9 mouse cellular contexts compared by ENCODE assay signal in genomic region chr4:62517538-62518415, GRCm38 (mm10). TPM values are rescaled to one million over a fixed set of nuclear protein-coding genes. Genes with fewer than 3 reads are reported as not detected.
DNase-seq lines count a peak whose midpoint lies in the region; ATAC-seq lines count a peak whose summit lies in the region.
"Had no signal": no experiment of that assay in that cellular context is flagged by ENCODE, and none has a peak within 500 bp of the region (broad histone marks: within the 10 kb centered on the region; RNA-seq: fewer than 3 reads in every experiment).

No protein-coding gene starts in this region.

- no peaks in the 10 kb centered on the region for H3K27me3 ChIP-seq in heart, embryonic 15.5 days
- no peaks in the 10 kb centered on the region for H3K27me3 ChIP-seq in embryonic facial prominence, embryonic 13.5 days
- no peaks in the 10 kb centered on the region for H3K27me3 ChIP-seq in limb, embryonic 15.5 days

- H3K9me3 ChIP-seq in heart, embryonic 15.5 days (replicated peaks), result no peaks in the 10 kb centered on the region
- H3K9me3 ChIP-seq in embryonic facial prominence, embryonic 13.5 days, result no peaks in the 10 kb centered on the region
- H3K9me3 ChIP-seq in limb, embryonic 15.5 days, result no peaks in the 10 kb centered on the region

- peak overlapping the region; percentile 68; the same call in 1 of the 2 replicates for H3K27ac ChIP-seq in heart, embryonic 15.5 days
- 0 out of 2 replicates have a peak overlapping the region, but pooled peaks have one; percentile 35 for H3K27ac ChIP-seq in embryonic facial prominence, embryonic 13.5 days
- H3K27ac ChIP-seq in limb, embryonic 15.5 days, result peak overlapping the region; percentile 91

- ATAC-seq in heart, embryonic 15.5 days (replicated peaks; ENCODE audit: insufficient number of reproducible peaks, insufficient read depth, low FRiP score, low read depth), result no peak
- peak; percentile 15 for ATAC-seq in CD4-positive, CD25-positive, alpha-beta regulatory T cell, adult 4 months
- ATAC-seq in embryonic facial prominence, embryonic 13.5 days (ENCODE audit: insufficient number of reproducible peaks, insufficient read depth, low FRiP score, low TSS enrichment, low read depth), result no peak
- no peak for ATAC-seq in limb, embryonic 15.5 days (ENCODE audit: insufficient number of reproducible peaks, low FRiP score, low TSS enrichment, low read depth)

- H3K4me3 ChIP-seq in heart, embryonic 15.5 days, result peak overlapping the region; percentile 72; the same call in 1 of the 2 replicates
- peak overlapping the region; percentile 80 for H3K4me3 ChIP-seq in embryonic facial prominence, embryonic 13.5 days
- H3K4me3 ChIP-seq in limb, embryonic 15.5 days, result peak overlapping the region; percentile 80

- peaks cover 46% of the 10 kb centered on the region for H3K4me1 ChIP-seq in heart, embryonic 15.5 days (replicated peaks)
- H3K4me1 ChIP-seq in embryonic facial prominence, embryonic 13.5 days, result peaks cover 50% of the 10 kb centered on the region
- H3K4me1 ChIP-seq in limb, embryonic 15.5 days, result peaks cover 39% of the 10 kb centered on the region

- no peak overlapping the region for H3K9ac ChIP-seq in heart, embryonic 15.5 days
- peak overlapping the region; percentile 85 for H3K9ac ChIP-seq in embryonic facial prominence, embryonic 13.5 days
- no peak overlapping the region for H3K9ac ChIP-seq in limb, embryonic 15.5 days

- peak overlapping the region; percentile 85 for H3K4me2 ChIP-seq in heart, embryonic 15.5 days
- H3K4me2 ChIP-seq in embryonic facial prominence, embryonic 13.5 days, result peak overlapping the region; percentile 82
- peak overlapping the region; percentile 65 for H3K4me2 ChIP-seq in limb, embryonic 15.5 days

- WGBS in heart, embryonic 15.5 days, result 71% methylated on average over 10 of the region's 10 CpGs
- WGBS in embryonic facial prominence, embryonic 13.5 days, result 44% methylated on average over 10 of the region's 10 CpGs
- 50% methylated on average over 10 of the region's 10 CpGs for WGBS in limb, embryonic 15.5 days

- no peak for DNase-seq in heart, adult 9 months (ENCODE audit: low spot score in 2 of 2)
- no peak for DNase-seq in urinary bladder, postnatal 36 days (ENCODE audit: low spot score in 2 of 2)
- no peak for DNase-seq in left cerebral cortex, adult 8-10 months (ENCODE audit: low spot score in 2 of 2)
- DNase-seq in urinary bladder, adult 18-20 months (ENCODE audit: low spot score in 2 of 2), result no peak

- peaks cover 8% of the 10 kb centered on the region; the same call in 1 of the 2 replicates for H3K36me3 ChIP-seq in heart, embryonic 15.5 days
- peaks cover 21% of the 10 kb centered on the region for H3K36me3 ChIP-seq in embryonic facial prominence, embryonic 13.5 days
- peaks cover 17% of the 10 kb centered on the region for H3K36me3 ChIP-seq in limb, embryonic 15.5 days

RNA-seq across cellular contexts. Expression of gene Alad, which starts 1.9 kb away (rescaled TPM):
- 56.0 and 65.4 TPM in 2 replicates for polyA plus RNA-seq in heart, embryonic 15.5 days (2015; fragmentation: Nextera tagmentation; extraction: Ambion mirVana)
- 10 to 100 TPM; 57.8 to 78.7 TPM for polyA plus RNA-seq in CD4-positive, CD25-positive, alpha-beta regulatory T cell, adult 4 months (2017; shearing (Covaris generic))
- 67.5 and 69.8 TPM in 2 replicates for polyA plus RNA-seq in embryonic facial prominence, embryonic 13.5 days (2015; fragmentation: Nextera tagmentation; extraction: Ambion mirVana)
- 75.8 and 86.5 TPM in 2 replicates for polyA plus RNA-seq in limb, embryonic 15.5 days (2015; fragmentation: Nextera tagmentation; extraction: Ambion mirVana)
- 10 to 100 TPM; 35.5 to 39.6 (median 36.9) TPM for total RNA-seq in left cerebral cortex, adult 8-10 months (2022)

RNA-seq across cellular contexts. Expression of gene Pole3, which starts 7.1 kb away (rescaled TPM):
- 43.1 and 53.9 TPM in 2 replicates for polyA plus RNA-seq in heart, embryonic 15.5 days (2015; fragmentation: Nextera tagmentation; extraction: Ambion mirVana)
- 10 to 100 TPM; 27.5 to 27.7 TPM for polyA plus RNA-seq in CD4-positive, CD25-positive, alpha-beta regulatory T cell, adult 4 months (2017; shearing (Covaris generic))
- polyA plus RNA-seq in embryonic facial prominence, embryonic 13.5 days (2015; fragmentation: Nextera tagmentation; extraction: Ambion mirVana), result 94.5 and 99.0 TPM in 2 replicates
- polyA plus RNA-seq in limb, embryonic 15.5 days (2015; fragmentation: Nextera tagmentation; extraction: Ambion mirVana), result 82.1 and 82.9 TPM in 2 replicates
- total RNA-seq in left cerebral cortex, adult 8-10 months (2022), result 10 to 100 TPM; 27.6 to 29.5 (median 28.3) TPM

RNA-seq across cellular contexts. Expression of gene 4933430I17Rik, which starts 7.4 kb away (rescaled TPM):
- 0.20 and 0.37 TPM in 2 replicates for polyA plus RNA-seq in heart, embryonic 15.5 days (2015; fragmentation: Nextera tagmentation; extraction: Ambion mirVana)
- not detected for polyA plus RNA-seq in CD4-positive, CD25-positive, alpha-beta regulatory T cell, adult 4 months (2017; shearing (Covaris generic))
- polyA plus RNA-seq in embryonic facial prominence, embryonic 13.5 days (2015; fragmentation: Nextera tagmentation; extraction: Ambion mirVana), result 0.39 and 0.49 TPM in 2 replicates
- polyA plus RNA-seq in limb, embryonic 15.5 days (2015; fragmentation: Nextera tagmentation; extraction: Ambion mirVana), result 0.35 and 0.37 TPM in 2 replicates
- total RNA-seq in left cerebral cortex, adult 8-10 months (2022), result under 1 TPM; 0.35 to 0.73 (median 0.44) TPM

RNA-seq across cellular contexts. Expression of gene Hdhd3, which starts 14.5 kb away (rescaled TPM):
- polyA plus RNA-seq in heart, embryonic 15.5 days (2015; fragmentation: Nextera tagmentation; extraction: Ambion mirVana), result 7.6 and 10.8 TPM in 2 replicates
- 1 to 10 TPM in 1 of 2 experiments, under 1 TPM in 1; 0.81 to 1.3 TPM for polyA plus RNA-seq in CD4-positive, CD25-positive, alpha-beta regulatory T cell, adult 4 months (2017; shearing (Covaris generic))
- polyA plus RNA-seq in embryonic facial prominence, embryonic 13.5 days (2015; fragmentation: Nextera tagmentation; extraction: Ambion mirVana), result 11.2 and 11.7 TPM in 2 replicates
- 13.9 and 14.7 TPM in 2 replicates for polyA plus RNA-seq in limb, embryonic 15.5 days (2015; fragmentation: Nextera tagmentation; extraction: Ambion mirVana)
- 1 to 10 TPM; 7.8 to 9.6 (median 9.5) TPM for total RNA-seq in left cerebral cortex, adult 8-10 months (2022)
- total RNA-seq: megakaryocyte, adult 5-6 weeks had no signal

RNA-seq across cellular contexts. Expression of gene Bspry, which starts 37.9 kb away (rescaled TPM):
- polyA plus RNA-seq in heart, embryonic 15.5 days (2015; fragmentation: Nextera tagmentation; extraction: Ambion mirVana), result 1.4 and 4.4 TPM in 2 replicates
- 1 to 10 TPM in 1 of 2 experiments, under 1 TPM in 1; 0.73 to 1.5 TPM for polyA plus RNA-seq in CD4-positive, CD25-positive, alpha-beta regulatory T cell, adult 4 months (2017; shearing (Covaris generic))
- polyA plus RNA-seq in embryonic facial prominence, embryonic 13.5 days (2015; fragmentation: Nextera tagmentation; extraction: Ambion mirVana), result 5.4 and 5.5 TPM in 2 replicates
- 15.3 and 19.4 TPM in 2 replicates for polyA plus RNA-seq in limb, embryonic 15.5 days (2015; fragmentation: Nextera tagmentation; extraction: Ambion mirVana)
- total RNA-seq in left cerebral cortex, adult 8-10 months (2022), result under 1 TPM in 3 of 4 experiments, not detected in 1; 0.32 to 0.61 (median 0.41) TPM

Comparison
In these comparisons a context has a peak if more than half of its experiments do, and no peak if none do; other contexts are left out.
1. H3K27ac ChIP-seq: peak in every context shown above with its lines; median percentile 91 in limb, embryonic 15.5 days; 68 in heart, embryonic 15.5 days; 35 in embryonic facial prominence, embryonic 13.5 days.